Mouse (Mus musculus) stomach, postnatal 0 days (tissue): Measurements from ENCODE around the gene Nudt5. TPM values are rescaled to one million over a fixed set of nuclear protein-coding genes. Genes with fewer than 3 reads are reported as not detected.
A peak's percentile ranks its signal among the peaks of the same experiment; 100 is the strongest.

Experiments
- ATAC-seq: fragments of 200-750 bp; cut with Nextera tagmentation; 2 replicates; pipeline ENCODE4 v1.8.0; 2017; ENCODE audit not compliant: low FRiP score, low TSS enrichment
- DNase-seq: peaks from one replicate; pipeline ENCODE4 v3.0.0-alpha.2; 2016; ENCODE audit warnings: low spot score
- H3K27ac ChIP-seq: fragments of 300-500 bp; sonication (generic); replicated peaks from 2 replicates; pipeline ENCODE4 v1.5.1; 2014; ENCODE audit warnings: mild to moderate bottlenecking, control low read depth
- H3K27me3 ChIP-seq: fragments of 300-500 bp; sonication (generic); 2 replicates; pipeline ENCODE4 v1.6.1; 2014; ENCODE audit warnings: low read length; ENCODE audit not compliant: control insufficient read depth, insufficient read depth
- H3K36me3 ChIP-seq: fragments of 300-500 bp; sonication (generic); 2 replicates; pipeline ENCODE4 v1.6.1; 2014; ENCODE audit warnings: low read length, mixed read lengths; ENCODE audit not compliant: control insufficient read depth, insufficient read depth
- H3K4me1 ChIP-seq: fragments of 300-500 bp; sonication (generic); replicated peaks from 2 replicates; pipeline ENCODE4 v1.6.1; 2014; ENCODE audit warnings: antibody characterized with exemption; ENCODE audit not compliant: control insufficient read depth, insufficient read depth
- H3K4me2 ChIP-seq: fragments of 300-500 bp; sonication (generic); replicated peaks from 2 replicates; pipeline ENCODE4 v1.6.1; 2014; ENCODE audit warnings: low read depth, mild to moderate bottlenecking, control low read depth, moderate library complexity
- H3K4me3 ChIP-seq: fragments of 300-500 bp; sonication (generic); 2 replicates; pipeline ENCODE4 v1.5.1; 2014; ENCODE audit warnings: low read depth, low read length, control low read depth
- H3K9ac ChIP-seq: fragments of 300-500 bp; sonication (generic); 2 replicates; pipeline ENCODE4 v1.6.1; 2014; ENCODE audit warnings: mild to moderate bottlenecking, low read length, control low read depth, mixed read lengths
- H3K9me3 ChIP-seq: fragments of 300-500 bp; sonication (generic); 2 replicates; pipeline ENCODE4 v1.6.1; 2016; ENCODE audit warnings: low read length; ENCODE audit not compliant: control insufficient read depth
- CTCF ChIP-seq: IDR thresholded peaks from 2 replicates; pipeline ENCODE4 v1.5.1; 2016; ENCODE audit warnings: antibody characterized with exemption, low read depth, mild to moderate bottlenecking, moderate library complexity
- EP300 ChIP-seq: optimal IDR thresholded peaks from 2 replicates; pipeline ENCODE3; 2016; ENCODE audit warnings: antibody characterized with exemption
- WGBS: fragments of 180-500 bp; shearing (Covaris S2); extraction: QIAGEN DNeasy Blood & Tissue Kit; methylation state at CpG from one replicate; pipeline ENCODE4 v1.1.7; 2014; 5-methylcytosine and 5-hydroxymethylcytosine counted together
- polyA plus RNA-seq: library from polyadenylated mRNA; unstranded; fragments of >200 nt; fragmentation: Nextera tagmentation; extraction: Ambion mirVana; gene quantifications from 2 replicates; pipeline ENCODE4 v1.2.1, GENCODE M21; 2015

Gene Nudt5
- 27.2 and 29.1 TPM in 2 replicates for polyA plus RNA-seq

DNA sequence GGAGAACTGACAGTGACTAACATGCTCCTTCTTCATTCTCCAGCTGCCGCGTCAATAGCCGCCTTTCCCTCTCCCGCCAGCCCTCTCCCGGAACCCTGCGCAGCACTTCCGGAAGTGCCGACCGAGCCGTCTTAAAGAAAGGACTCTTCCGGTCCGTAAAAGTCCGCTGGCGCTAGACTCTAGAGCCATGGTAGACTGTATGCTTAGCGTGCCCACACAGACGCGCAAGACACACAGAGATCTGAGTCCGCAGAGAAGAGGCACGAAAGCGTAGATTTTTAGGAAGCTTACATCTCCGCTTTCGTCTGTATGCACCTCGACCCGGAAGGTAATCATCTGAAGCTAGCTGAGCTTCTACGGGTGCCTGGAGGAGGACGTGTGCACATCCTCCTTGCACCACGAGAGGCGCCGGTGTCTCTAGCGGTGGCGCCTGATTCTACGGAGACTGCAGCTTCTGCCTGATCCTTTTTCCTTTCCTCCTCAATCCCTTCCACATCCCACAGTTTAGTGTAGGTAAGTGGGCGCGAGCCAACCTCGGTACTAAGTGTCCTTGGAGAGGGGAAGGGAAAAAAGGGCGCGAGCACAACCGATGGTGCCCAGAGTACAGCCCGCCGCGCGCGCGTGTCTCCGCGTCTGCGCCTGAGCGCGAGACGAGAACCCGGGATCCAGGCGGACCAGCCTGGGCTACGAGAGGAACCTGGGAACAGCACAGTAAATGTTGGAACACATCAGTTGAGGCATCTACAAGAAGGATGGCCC, at the start of gene Nudt5, which contains the start of gene Cdc123:
Gene Nudt5 (plus strand): TSS at position 147 of the 759 bp plus-strand sequence.
Gene Cdc123 (minus strand): TSS at position 292 of the 759 bp plus-strand sequence.
- Histone ChIP-seq H3K9me3 (no peaks in the 10 kb centered on the region), H3K36me3 (no peaks in the 10 kb centered on the region), H3K4me3 (peak within 1 kb of the TSS; percentile 76), H3K27ac (peak within 1 kb of the TSS; percentile 95), H3K4me1 (no peaks in the 10 kb centered on the region), H3K9ac (peak within 1 kb of the TSS; percentile 80), H3K4me2 (peak within 1 kb of the TSS; percentile 71), H3K27me3 (no peaks in the 10 kb centered on the region)
- ATAC-seq (peak; percentile 97), DNase-seq (peak; percentile 89)
- peak; percentile 83 for TF ChIP-seq CTCF
- TF ChIP-seq EP300, result no peak
- WGBS, result under 1% methylated on average over 53 of the region's 53 CpGs

DNA sequence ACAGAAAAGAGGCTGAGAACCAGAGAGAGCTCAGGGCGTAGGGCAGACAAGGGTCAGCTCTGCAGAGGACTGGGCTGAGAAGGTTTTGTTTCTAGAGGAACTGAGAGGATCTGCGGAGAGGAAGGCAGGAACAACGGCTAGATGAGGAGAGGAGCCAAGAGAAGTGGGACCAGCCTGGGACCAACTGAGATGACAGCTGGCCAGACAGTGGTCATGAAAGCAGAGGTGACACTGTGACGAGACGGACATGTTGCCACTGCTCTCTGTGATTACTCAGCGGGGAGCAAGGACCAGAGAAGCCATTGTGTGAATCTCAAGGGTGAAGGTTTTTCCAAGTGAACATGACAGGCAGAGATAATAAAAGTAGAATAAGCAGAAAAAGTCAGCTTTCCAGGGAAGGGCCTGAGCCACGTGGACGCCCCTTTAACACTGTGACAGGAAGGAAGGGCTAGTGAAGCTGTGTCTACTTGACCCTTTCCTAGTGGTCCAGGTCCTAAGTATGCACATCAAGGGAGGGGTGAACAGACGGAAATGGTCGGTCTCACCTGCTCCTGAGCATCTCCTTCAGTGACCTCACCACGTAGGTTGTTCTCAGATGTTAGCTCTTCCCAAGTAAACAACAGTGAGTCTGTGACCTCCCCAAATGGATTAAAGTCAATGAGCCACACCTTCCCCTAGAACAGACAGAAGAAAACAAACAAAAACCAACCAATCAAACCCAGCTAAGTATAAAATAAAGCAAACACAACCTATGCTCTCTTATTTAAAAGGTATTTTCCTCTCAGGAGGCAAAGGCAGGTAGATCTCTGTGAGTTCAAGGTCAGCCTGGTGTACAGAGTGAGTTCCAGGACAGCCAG, 46.8 kb upstream of the Nudt5 start:
- ATAC-seq (no peak), DNase-seq (no peak)
- Histone ChIP-seq H3K27ac (no peak overlapping the region), H3K9me3 (no peaks in the 10 kb centered on the region), H3K4me3 (no peak overlapping the region), H3K27me3 (no peaks in the 10 kb centered on the region), H3K4me1 (no peaks in the 10 kb centered on the region), H3K9ac (no peak overlapping the region), H3K36me3 (peaks cover 9% of the 10 kb centered on the region), H3K4me2 (no peak overlapping the region)
- 80% methylated on average over 11 of the region's 11 CpGs for WGBS
- TF ChIP-seq CTCF, result no peak
- TF ChIP-seq EP300, result no peak

DNA sequence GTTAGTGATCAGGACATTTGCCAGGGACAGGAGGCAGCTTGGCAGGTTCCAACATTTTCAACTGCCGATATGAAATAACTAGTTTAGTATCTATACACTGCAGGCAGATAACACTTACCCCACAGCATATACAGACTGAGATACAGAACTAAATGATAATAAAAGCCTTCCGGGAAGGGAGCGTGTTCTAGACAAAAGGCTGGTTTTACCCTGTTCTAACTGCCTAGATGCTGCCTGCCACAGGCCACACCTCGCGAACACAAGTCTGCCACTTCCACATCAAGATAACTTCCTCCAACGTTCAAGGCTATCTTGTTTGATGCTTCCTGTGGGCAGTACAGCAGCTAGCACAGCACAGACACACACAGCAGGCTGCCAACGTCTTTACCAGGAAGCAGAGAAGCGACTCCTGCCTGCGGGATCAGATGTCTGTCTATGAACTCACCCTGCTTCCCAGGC, 43.6 kb upstream of the Nudt5 start:
- no peak overlapping the region for H3K4me2 ChIP-seq
- H3K9ac ChIP-seq, result no peak overlapping the region
- no peak for ATAC-seq
- H3K9me3 ChIP-seq, result no peaks in the 10 kb centered on the region
- no peak overlapping the region for H3K4me3 ChIP-seq
- TF ChIP-seq EP300 (no peak), CTCF (no peak)
- DNase-seq, result no peak
- H3K27ac ChIP-seq, result no peak overlapping the region
- H3K27me3 ChIP-seq, result no peaks in the 10 kb centered on the region
- H3K4me1 ChIP-seq, result no peaks in the 10 kb centered on the region
- 66% methylated on average over 9 of the region's 9 CpGs for WGBS
- peaks cover 4% of the 10 kb centered on the region for H3K36me3 ChIP-seq

DNA sequence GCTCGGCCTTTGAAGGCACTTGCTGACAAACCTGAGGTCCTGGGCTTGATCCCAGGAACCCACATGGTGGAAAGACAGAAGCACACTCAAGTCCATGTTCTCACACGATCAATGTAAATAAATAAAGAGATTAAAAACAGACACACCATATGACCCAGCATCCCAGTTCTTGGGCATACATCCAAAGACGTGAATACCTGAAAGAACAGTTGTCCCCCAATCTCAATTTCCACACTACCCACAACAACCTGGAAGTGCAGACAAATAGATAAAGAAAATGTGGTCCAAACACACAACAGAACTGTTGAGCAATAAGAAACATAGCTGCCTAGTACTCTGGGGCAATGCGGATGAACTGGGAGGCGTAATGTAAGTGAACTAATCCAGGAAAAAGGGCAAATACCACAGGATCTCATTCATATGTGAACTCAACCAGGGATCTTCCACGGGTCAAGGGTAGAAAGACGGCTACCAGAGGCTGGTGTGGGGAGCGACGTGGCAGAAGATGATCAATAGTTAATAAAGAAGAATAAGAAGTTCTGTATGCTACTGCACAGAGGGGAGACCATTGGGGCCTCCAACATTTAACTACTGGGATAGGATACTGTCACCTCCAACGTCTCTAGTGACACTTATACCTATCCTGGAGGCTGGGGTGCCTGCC, 42.8 kb upstream of the Nudt5 start:
- H3K4me3 ChIP-seq, result no peak overlapping the region
- H3K27me3 ChIP-seq, result no peaks in the 10 kb centered on the region
- TF ChIP-seq CTCF (no peak), EP300 (no peak)
- H3K4me2 ChIP-seq, result no peak overlapping the region
- WGBS, result 87% methylated on average over 10 of the region's 10 CpGs
- H3K9ac ChIP-seq, result no peak overlapping the region
- no peaks in the 10 kb centered on the region for H3K4me1 ChIP-seq
- no peaks in the 10 kb centered on the region for H3K9me3 ChIP-seq
- DNase-seq, result no peak
- peaks cover 4% of the 10 kb centered on the region for H3K36me3 ChIP-seq
- ATAC-seq, result no peak
- 0 out of 2 replicates have a peak overlapping the region, but pooled peaks have one; percentile 4 for H3K27ac ChIP-seq

DNA sequence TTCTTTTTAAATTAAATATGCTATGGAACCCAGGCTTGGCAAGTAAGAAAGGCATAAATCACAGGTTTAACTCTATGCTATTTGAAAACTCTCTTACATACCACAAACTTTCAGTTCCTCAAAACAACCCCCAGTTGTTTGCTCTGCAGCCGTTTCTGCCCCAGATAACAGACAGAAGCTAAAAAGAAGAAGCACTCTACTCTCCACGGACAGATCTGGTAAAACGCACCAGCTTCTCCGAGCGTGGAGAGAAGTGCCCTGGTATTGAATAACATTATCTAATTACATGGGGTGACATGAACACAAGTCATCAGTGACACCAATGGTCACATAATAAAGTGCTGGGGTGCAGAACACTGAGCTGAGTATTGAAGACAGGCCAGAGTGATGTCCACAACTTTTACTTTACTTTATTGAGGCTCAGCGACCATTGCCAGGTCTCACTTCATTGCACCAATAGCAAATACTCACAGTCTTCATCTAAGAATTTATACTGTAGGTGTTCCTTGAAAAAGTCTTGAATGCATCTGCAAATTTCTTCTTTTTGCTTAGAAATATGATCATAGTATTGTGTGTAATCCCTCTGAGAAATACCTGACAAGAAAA, 40.3 kb upstream of the Nudt5 start:
- Histone ChIP-seq H3K4me2 (no peak overlapping the region), H3K9ac (no peak overlapping the region), H3K9me3 (no peaks in the 10 kb centered on the region), H3K36me3 (no peaks in the 10 kb centered on the region; the same call in 1 of the 2 replicates), H3K27ac (no peak overlapping the region), H3K4me3 (no peak overlapping the region), H3K27me3 (no peaks in the 10 kb centered on the region), H3K4me1 (no peaks in the 10 kb centered on the region)
- WGBS, result 89% methylated on average over 6 of the region's 6 CpGs
- ATAC-seq, result no peak
- no peak for DNase-seq
- TF ChIP-seq EP300 (no peak), CTCF (no peak)
